Mouse (Mus musculus) small intestine, adult 2 months (tissue): ENCODE results near the gene Dpf3.

Experiments used
- CTCF ChIP-seq: fragments of 200-500 bp; IDR thresholded peaks from 2 replicates; pipeline ENCODE4 v1.5.1; 2012; ENCODE audit warnings: low read depth, mild to moderate bottlenecking, control low read depth, inconsistent platforms, low read length, moderate library complexity, mixed read lengths; ENCODE audit not compliant: insufficient replicate concordance, insufficient read length; ENCODE audit errors: extremely low read depth
- POLR2A ChIP-seq: fragments of 200-500 bp; IDR thresholded peaks from 2 replicates; pipeline ENCODE4 v1.6.1; 2012; ENCODE audit warnings: low read depth, mild to moderate bottlenecking, control low read depth, inconsistent platforms, low read length, moderate library complexity

GRCm38 (mm10) chr12:83532966-83533365 lies 45.5 kb upstream of the Dpf3 start:
- TF ChIP-seq POLR2A, result no peak
- no peak for TF ChIP-seq CTCF
